Mouse (Mus musculus): ENCODE data around the gene Rhou. TPM values are rescaled to one million over a fixed set of nuclear protein-coding genes. Genes with fewer than 3 reads are reported as not detected.
"Not testable (repeated sequence)": the region's sequence is repeated elsewhere in the genome, so short reads cannot be mapped to it uniquely, and the experiment has no call there.

Gene Rhou
- polyA plus RNA-seq, 1 experiment from 2014 or later: 8.3 TPM

- H3K27ac ChIP-seq; H3K36me3 ChIP-seq; H3K9me3 ChIP-seq; H3K4me3 ChIP-seq; H3K4me2 ChIP-seq; ATAC-seq (ENCODE audit: insufficient number of reproducible peaks, insufficient read depth, low FRiP score, low TSS enrichment, low read depth); H3K9ac ChIP-seq: not testable (repeated sequence)
- H3K4me1 ChIP-seq: peaks cover 24% of the 10 kb centered on the region
- WGBS: 66% methylated on average over 3 of the region's 3 CpGs
- peaks cover 27% of the 10 kb centered on the region for H3K27me3 ChIP-seq
These were observed 22.0 kb upstream of the Rhou start for GRCm38 (mm10) chr8:123631746-123632145.

- Histone ChIP-seq H3K9ac (no peak overlapping the region), H3K4me3 (no peak overlapping the region), H3K27me3 (peaks cover 23% of the 10 kb centered on the region), H3K9me3 (no peaks in the 10 kb centered on the region), H3K36me3 (no peaks in the 10 kb centered on the region), H3K4me1 (peaks cover 24% of the 10 kb centered on the region), H3K27ac (no peak overlapping the region), H3K4me2 (no peak overlapping the region)
- WGBS: 84% methylated on average over 4 of the region's 4 CpGs
- no peak for ATAC-seq (ENCODE audit: insufficient number of reproducible peaks, insufficient read depth, low FRiP score, low TSS enrichment, low read depth)
These were observed 21.5 kb upstream of the Rhou start for GRCm38 (mm10) chr8:123632257-123632656.

GRCm38 (mm10) chr8:123633801-123634200 lies 19.9 kb upstream of the Rhou start:
- Histone ChIP-seq H3K9ac (no peak overlapping the region), H3K4me2 (no peak overlapping the region), H3K36me3 (no peaks in the 10 kb centered on the region), H3K27me3 (peaks cover 10% of the 10 kb centered on the region), H3K4me1 (peaks cover 16% of the 10 kb centered on the region), H3K27ac (no peak overlapping the region), H3K9me3 (no peaks in the 10 kb centered on the region), H3K4me3 (no peak overlapping the region)
- WGBS: 47% methylated on average over 7 of the region's 7 CpGs
- no peak for ATAC-seq (ENCODE audit: insufficient number of reproducible peaks, insufficient read depth, low FRiP score, low TSS enrichment, low read depth)

- H3K4me2 ChIP-seq: no peak overlapping the region
- H3K27me3 ChIP-seq: peaks cover 3% of the 10 kb centered on the region
- 46% methylated on average over 3 of the region's 3 CpGs for WGBS
- H3K27ac ChIP-seq: no peak overlapping the region
- H3K4me1 ChIP-seq: 0 out of 2 replicates have a peak, but pooled peaks cover 10% of the 10 kb centered on the region
- no peak overlapping the region for H3K9ac ChIP-seq
- no peaks in the 10 kb centered on the region for H3K9me3 ChIP-seq
- no peaks in the 10 kb centered on the region for H3K36me3 ChIP-seq
- H3K4me3 ChIP-seq: no peak overlapping the region
- no peak for ATAC-seq (ENCODE audit: insufficient number of reproducible peaks, insufficient read depth, low FRiP score, low TSS enrichment, low read depth)
These were observed 19.2 kb upstream of the Rhou start for GRCm38 (mm10) chr8:123634395-123635131.

GRCm38 (mm10) chr8:123635671-123636070 lies 18.1 kb upstream of the Rhou start:
- no peaks in the 10 kb centered on the region for H3K36me3 ChIP-seq
- ATAC-seq (ENCODE audit: insufficient number of reproducible peaks, insufficient read depth, low FRiP score, low TSS enrichment, low read depth): no peak
- H3K27me3 ChIP-seq: no peaks in the 10 kb centered on the region
- 68% methylated on average over 11 of the region's 11 CpGs for WGBS
- H3K9me3 ChIP-seq: no peaks in the 10 kb centered on the region
- H3K27ac ChIP-seq: no peak overlapping the region
- H3K4me2 ChIP-seq: no peak overlapping the region
- no peak overlapping the region for H3K4me3 ChIP-seq
- no peak overlapping the region for H3K9ac ChIP-seq
- H3K4me1 ChIP-seq: 0 out of 2 replicates have a peak, but pooled peaks cover 10% of the 10 kb centered on the region

- H3K9ac ChIP-seq: peak overlapping the region; percentile 49; the same call in 1 of the 2 replicates
These were observed 10.2 kb upstream of the Rhou start for GRCm38 (mm10) chr8:123643330-123644051.

GRCm38 (mm10) chr8:123645229-123645628 lies 8.5 kb upstream of the Rhou start:
- H3K4me1 ChIP-seq: peaks cover 5% of the 10 kb centered on the region; the same call in 1 of the 2 replicates
- no peak overlapping the region for H3K4me3 ChIP-seq
- no peaks in the 10 kb centered on the region for H3K9me3 ChIP-seq
- H3K27ac ChIP-seq: no peak overlapping the region
- H3K36me3 ChIP-seq: no peaks in the 10 kb centered on the region
- no peak for ATAC-seq (ENCODE audit: insufficient number of reproducible peaks, insufficient read depth, low FRiP score, low TSS enrichment, low read depth)
- 78% methylated on average over 9 of the region's 9 CpGs for WGBS
- H3K9ac ChIP-seq: no peak overlapping the region
- no peak overlapping the region for H3K4me2 ChIP-seq
- no peaks in the 10 kb centered on the region for H3K27me3 ChIP-seq

More at GRCm38 (mm10) chr8:123643330-123644051, 10.2 kb upstream of the Rhou start:
- H3K36me3 ChIP-seq: no peaks in the 10 kb centered on the region
- H3K9me3 ChIP-seq: no peaks in the 10 kb centered on the region
- no peak for ATAC-seq (ENCODE audit: insufficient number of reproducible peaks, insufficient read depth, low FRiP score, low TSS enrichment, low read depth)
- peak overlapping the region; percentile 57 for H3K4me2 ChIP-seq
- no peaks in the 10 kb centered on the region for H3K27me3 ChIP-seq
- no peaks in the 10 kb centered on the region for H3K4me1 ChIP-seq
- H3K4me3 ChIP-seq: peak overlapping the region; percentile 37
- no peak overlapping the region for H3K27ac ChIP-seq
- 14% methylated on average over 25 of the region's 25 CpGs for WGBS

- Histone ChIP-seq H3K4me2 (no peak overlapping the region), H3K4me1 (peaks cover 11% of the 10 kb centered on the region), H3K27ac (no peak overlapping the region), H3K36me3 (no peaks in the 10 kb centered on the region), H3K27me3 (no peaks in the 10 kb centered on the region), H3K4me3 (no peak overlapping the region), H3K9ac (no peak overlapping the region), H3K9me3 (no peaks in the 10 kb centered on the region)
- 60% methylated on average over 17 of the region's 17 CpGs for whole genome bisulfite sequencing
- ATAC-seq (ENCODE audit: insufficient number of reproducible peaks, insufficient read depth, low FRiP score, low TSS enrichment, low read depth): no peak
These were observed 5.2 kb upstream of the Rhou start for GRCm38 (mm10) chr8:123648245-123649170.

GRCm38 (mm10) chr8:123649483-123649882 lies 4.2 kb upstream of the Rhou start:
- no peak overlapping the region for H3K4me3 ChIP-seq
- no peak for ATAC-seq (ENCODE audit: insufficient number of reproducible peaks, insufficient read depth, low FRiP score, low TSS enrichment, low read depth)
- no peak overlapping the region for H3K9ac ChIP-seq
- no peaks in the 10 kb centered on the region for H3K27me3 ChIP-seq
- no peaks in the 10 kb centered on the region for H3K9me3 ChIP-seq
- H3K4me2 ChIP-seq: no peak overlapping the region
- H3K27ac ChIP-seq: no peak overlapping the region
- H3K4me1 ChIP-seq: peaks cover 11% of the 10 kb centered on the region
- H3K36me3 ChIP-seq: no peaks in the 10 kb centered on the region
- WGBS: 81% methylated on average over 12 of the region's 12 CpGs

GRCm38 (mm10) chr8:123651390-123652098 lies 2.2 kb upstream of the Rhou start:
- WGBS: 88% methylated on average over 5 of the region's 5 CpGs
- ATAC-seq (ENCODE audit: insufficient number of reproducible peaks, insufficient read depth, low FRiP score, low TSS enrichment, low read depth): no peak

GRCm38 (mm10) chr8:123652641-123653040 lies 1.1 kb upstream of the Rhou start:
- Histone ChIP-seq H3K4me3 (no peak overlapping the region), H3K9me3 (no peaks in the 10 kb centered on the region), H3K27me3 (no peaks in the 10 kb centered on the region), H3K4me2 (no peak overlapping the region), H3K36me3 (peaks cover 17% of the 10 kb centered on the region), H3K4me1 (peaks cover 27% of the 10 kb centered on the region), H3K27ac (0 out of 2 replicates have a peak overlapping the region, but pooled peaks have one; percentile 84), H3K9ac (no peak overlapping the region)
- ATAC-seq (ENCODE audit: insufficient number of reproducible peaks, insufficient read depth, low FRiP score, low TSS enrichment, low read depth): no peak
- WGBS: 64% methylated on average over 4 of the region's 4 CpGs

More at GRCm38 (mm10) chr8:123651390-123652098, 2.2 kb upstream of the Rhou start:
- Histone ChIP-seq H3K27ac (no peak overlapping the region), H3K9me3 (no peaks in the 10 kb centered on the region), H3K9ac (no peak overlapping the region), H3K4me2 (no peak overlapping the region), H3K4me3 (no peak overlapping the region), H3K4me1 (peaks cover 27% of the 10 kb centered on the region), H3K27me3 (no peaks in the 10 kb centered on the region), H3K36me3 (peaks cover 7% of the 10 kb centered on the region)
